Mouse (Mus musculus): ENCODE measurements at regions not wholly inside any gene's neighbourhood (a gene's known extent, or its start where the extent isn't known, plus 50 kb on each side); places are given as distances from the start of the nearest gene placed in this dataset.

GRCm38 (mm10) chr17:80891656-80892055 is 52.8 kb upstream of the Tmem178 start:
- in situ Hi-C loops (cut with MboI, MseI): no loop called here

DNA sequence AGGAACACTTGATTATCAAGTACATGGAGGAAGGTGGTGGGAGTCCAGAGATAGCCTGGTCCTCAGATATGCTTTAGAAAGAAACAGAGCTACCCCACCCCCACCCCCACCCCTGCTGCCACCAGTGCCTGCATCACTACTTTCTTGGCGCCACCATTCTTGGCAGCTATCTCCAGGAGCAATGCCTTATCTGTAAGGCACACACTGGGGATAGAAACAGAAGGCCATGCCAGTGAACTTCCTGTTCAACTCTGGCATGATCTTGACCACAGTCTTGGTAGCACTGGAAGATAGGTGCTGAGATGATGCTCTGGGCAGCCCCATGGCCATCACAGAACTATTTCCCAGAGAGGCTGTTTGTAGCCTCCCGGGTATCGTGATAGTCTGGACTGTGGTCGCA is 55.3 kb upstream of the Tmem178 start:
- in situ Hi-C loops (cut with MboI, MseI): no loop called here

GRCm38 (mm10) chr17:80887749-80888119 is 56.7 kb upstream of the Tmem178 start:
- in situ Hi-C loops (cut with MboI, MseI): no loop called here

DNA sequence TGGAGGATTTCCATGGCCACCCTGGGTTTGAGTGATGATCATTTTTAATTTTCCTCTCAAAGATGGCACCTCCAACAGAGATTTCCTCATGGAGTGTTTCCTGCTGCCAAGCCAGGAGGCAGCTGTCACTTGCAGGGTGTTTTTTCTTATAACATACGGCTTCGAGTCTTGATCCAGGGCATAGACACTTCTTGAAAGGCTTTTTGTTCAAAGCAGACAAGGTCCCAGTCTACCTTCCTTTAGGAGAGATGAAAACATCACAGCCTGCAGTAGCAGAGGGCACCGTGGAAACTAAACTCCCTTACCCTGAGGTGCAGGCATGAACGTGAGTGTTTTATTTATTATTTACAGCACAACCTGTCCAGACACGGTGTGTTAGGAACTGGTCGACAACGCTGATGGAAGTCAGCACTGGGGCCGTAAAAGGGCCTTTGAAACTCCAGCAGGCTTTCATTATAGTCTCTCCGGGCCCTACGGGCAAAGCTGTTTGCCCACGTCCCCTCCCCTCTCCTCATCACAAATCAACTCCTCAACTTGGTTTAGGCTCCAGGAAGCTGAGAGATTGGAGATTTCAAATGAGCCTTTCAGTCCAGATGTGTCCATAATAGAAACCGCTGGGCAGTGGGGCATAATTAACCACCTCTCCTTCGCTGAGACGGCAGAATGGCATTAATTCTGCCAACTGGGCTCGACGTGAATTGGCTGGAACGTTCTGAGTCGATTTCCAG is 57.2 kb upstream of the Tmem178 start:
- in situ Hi-C loops (cut with MboI, MseI): no loop called here

DNA sequence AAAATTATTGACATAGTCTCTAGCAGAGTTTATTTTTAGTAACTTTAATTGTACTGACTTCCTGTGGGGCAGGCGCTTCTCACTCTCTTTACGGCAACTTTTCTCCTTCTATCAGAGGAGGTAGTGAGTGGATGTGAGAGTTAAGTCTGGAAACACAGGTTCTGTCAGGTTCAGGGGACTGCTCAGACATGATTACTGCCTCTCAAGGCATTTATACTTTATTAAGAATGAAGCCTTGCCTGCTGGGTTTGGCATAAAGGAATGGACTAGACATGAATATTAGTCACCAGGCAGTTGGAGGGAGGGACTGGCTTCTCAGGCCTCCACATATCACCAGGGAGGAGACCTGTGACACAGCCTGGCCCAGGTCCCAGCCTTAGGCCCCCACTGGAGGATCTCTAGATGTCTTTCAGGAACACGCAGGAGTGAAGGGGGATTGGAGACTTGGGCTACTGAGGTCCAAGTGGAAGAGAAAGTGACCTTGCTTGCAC is 58.2 kb upstream of the Tmem178 start:
- in situ Hi-C loops (cut with MboI, MseI): no loop called here

DNA sequence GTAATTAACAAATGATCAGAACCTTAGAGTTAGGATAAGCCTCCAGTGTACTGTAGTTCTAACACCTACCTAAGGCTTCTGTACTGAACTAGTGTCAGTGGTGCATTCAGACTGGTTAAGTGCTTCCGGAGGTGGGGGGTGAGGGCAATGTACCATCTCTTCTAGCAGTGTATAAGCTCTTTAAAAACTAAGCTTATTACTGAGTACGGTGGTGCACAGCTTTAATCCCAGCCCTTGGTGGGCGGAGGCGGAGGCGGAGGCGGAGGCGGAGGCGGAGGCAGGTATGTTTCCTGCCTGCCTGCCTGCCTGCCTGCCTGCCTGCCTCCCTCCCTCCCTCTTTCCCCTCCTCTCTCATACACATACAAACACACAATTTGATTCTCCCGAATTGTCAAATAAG is 58.7 kb upstream of the Tmem178 start:
- in situ Hi-C loops (cut with MboI, MseI): no loop called here

- in situ Hi-C loops (cut with MboI, MseI): no loop called here
These were observed 59.5 kb upstream of the Tmem178 start for GRCm38 (mm10) chr17:80884886-80885285.

GRCm38 (mm10) chr17:80882476-80882875 is 62.0 kb upstream of the Tmem178 start:
- in situ Hi-C loops (cut with MboI, MseI): no loop called here

GRCm38 (mm10) chr17:80880325-80880724 is 64.1 kb upstream of the Tmem178 start:
- in situ Hi-C loops (cut with MboI, MseI): no loop called here

DNA sequence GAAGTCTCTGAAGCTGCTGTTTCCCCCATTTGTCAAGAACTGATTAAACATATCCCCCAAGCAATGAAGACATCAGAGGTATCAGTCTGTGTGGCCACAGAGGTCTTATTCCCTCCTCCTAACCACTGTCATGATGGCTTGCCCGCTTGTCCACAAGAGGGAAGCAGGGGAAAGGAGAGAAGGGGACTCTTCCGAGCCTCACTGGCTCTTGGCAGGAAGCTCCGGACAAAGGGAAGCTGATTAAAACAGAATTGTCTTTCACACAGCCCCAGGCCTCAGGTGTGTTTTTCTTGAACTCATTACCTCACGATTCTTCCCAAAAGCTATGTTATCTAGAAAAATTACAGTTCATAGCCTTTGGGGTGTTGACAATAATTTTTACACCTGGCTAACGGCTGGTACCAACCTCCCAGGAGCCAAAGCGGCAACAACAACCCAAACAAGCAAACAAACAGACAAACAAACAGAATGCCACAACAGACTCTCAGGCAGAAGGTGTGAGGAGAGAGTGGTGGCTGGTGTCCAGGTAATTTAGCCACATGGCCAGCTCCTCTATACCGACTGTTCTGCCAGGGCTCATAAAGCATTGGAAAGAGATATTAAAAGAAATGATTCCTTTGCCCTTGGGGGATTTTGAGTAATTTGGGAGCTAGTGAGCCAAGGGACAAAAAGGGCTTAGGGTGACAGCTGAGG is 68.9 kb upstream of the Tmem178 start:
- in situ Hi-C loops (cut with MboI, MseI): no loop called here

DNA sequence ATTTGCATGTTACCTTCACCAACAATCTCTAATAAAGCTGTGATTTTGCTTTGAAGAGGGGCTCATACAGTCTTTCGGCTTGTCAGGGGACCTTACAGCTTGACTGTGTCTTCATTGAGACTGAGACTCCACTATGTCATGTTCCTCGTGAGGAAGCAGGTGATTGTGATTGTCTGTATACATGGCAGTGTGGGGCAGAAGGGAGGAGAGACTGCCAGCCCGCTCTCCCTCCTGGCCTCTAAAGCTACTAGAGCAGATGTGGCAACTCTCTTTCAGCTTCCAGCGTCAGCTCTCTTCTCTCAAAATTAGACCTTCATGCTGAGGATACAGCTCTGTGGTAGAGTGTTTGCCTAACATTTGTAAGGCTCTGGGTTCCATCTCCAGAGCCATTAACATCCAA is 73.5 kb upstream of the Tmem178 start:
- in situ Hi-C loops (cut with MboI, MseI): no loop called here

DNA sequence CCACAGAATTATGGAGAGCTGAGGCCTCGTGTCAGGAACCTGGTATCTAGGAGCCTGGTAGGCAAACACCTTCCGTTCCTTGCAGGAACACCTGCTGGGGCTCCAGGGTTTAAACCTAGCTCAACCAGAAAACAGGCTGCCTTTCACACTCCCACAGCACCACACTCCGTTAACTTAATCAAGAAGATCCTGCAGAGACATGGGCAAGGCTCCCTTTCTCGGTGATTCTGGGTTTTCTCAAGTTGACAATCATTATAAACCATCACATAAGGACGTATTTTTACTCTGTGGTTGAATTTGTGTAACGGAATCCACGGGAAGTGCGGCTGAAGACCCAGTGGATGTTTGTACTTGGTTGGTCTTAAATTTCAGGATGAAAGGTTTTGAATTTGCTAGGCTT is 82.1 kb upstream of the Tmem178 start:
- in situ Hi-C loops (cut with MboI, MseI): no loop called here

DNA sequence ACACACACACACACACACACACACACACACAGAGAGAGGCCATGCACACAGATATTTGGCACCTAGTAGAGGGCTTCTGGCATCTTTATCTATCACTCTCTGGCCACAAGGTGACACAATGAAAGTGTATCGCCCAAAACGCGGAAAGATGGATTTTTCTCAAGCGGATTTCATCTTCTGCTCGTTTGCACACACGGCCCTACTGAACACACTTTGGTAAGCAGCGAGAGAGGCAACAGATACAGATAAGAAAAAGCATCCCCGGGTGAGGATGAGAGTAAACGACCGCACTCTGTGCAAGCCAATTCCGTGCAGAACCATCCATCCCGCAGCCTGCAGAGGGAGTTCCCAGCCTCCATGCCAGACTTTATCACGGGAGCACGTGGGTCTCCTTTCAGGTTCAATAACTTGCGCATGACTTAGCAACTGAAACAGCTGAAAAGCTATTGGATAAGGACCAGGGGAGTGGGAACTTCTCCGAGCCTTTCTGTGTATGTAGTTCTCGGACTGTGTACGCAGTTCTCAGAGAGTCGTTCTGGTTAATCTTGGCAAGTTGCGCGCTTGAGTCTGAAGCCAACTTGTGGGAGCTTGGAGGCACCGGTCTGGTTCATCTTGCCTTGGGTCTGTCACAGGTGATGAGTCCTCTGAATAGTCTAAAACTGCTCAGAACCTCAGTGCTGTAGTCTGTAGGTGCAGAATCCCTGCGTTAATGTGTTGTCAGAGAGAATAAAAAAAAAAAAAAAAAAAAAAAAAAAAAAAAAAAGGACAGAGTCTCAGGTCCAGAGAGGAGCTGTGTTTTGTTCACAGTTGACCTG is 97.2 kb upstream of the Tmem178 start:
- in situ Hi-C loops (cut with MboI, MseI): no loop called here

GRCm38 (mm10) chr17:80845349-80845748 is 99.1 kb upstream of the Tmem178 start:
- in situ Hi-C loops (cut with MboI, MseI): no loop called here

GRCm38 (mm10) chr17:80841903-80842302 is 102.5 kb upstream of the Tmem178 start:
- in situ Hi-C loops (cut with MboI, MseI): no loop called here

DNA sequence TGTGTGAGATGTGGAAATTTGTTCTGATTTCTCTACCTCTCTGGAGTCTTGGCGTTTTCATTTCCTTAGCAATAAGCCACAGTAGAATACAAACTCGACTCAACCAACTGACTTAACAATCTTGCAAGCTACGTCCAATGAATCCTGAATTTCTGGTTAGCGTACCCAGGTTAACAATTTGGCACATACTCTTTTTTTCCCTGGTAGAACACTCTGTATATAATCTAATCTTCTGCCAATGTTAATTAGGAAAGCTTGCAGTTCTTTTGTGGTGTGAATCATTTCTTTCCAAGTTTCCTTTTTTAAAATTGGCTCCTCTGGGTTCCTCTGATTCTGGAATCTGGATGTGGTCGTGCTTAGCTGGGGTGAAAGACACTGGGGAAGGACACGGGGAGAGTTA is 103.5 kb upstream of the Tmem178 start:
- in situ Hi-C loops (cut with MboI, MseI): no loop called here

DNA sequence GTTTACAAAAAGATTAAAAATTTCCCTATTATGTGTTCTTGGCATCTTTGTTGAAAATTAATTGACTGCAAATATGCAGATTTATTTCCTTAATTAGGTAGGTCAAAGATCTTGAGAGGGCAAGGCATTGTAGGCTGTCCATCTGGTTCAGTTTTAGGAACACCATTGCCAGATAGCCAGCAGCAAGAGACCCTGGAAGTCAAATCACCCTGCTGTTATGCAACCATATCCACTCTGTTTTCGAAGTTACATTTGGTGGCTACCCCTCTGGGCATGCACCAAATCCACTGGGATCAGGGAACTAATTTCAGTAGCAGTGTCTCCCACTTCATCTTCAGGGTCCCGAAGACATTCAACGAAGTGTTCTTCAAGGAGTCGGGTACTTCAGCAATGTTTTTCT is 104.0 kb upstream of the Tmem178 start:
- in situ Hi-C loops (cut with MboI, MseI): no loop called here

GRCm38 (mm10) chr17:80834701-80835100 is 106.4 kb upstream of the Map4k3 start:
- in situ Hi-C loops (cut with MboI, MseI): no loop called here

DNA sequence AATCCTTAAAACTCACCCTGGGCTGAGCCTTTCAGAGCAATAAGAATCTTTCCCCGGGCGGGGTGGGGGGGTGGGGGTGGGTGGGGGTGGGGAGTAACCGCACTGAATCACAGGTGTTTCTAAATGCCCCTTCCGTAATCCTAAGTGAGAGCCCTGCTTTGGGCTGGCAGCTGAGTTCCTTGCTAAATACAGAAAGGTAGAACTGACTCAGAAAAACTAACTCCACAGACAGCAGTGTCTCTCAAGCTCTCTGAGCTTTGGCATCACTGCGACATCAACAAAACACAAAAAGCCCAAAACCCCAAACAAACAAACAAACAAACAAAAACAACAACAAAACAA is 105.9 kb upstream of the Map4k3 start:
- in situ Hi-C loops (cut with MboI, MseI): no loop called here

GRCm38 (mm10) chr17:80833355-80834175 is 105.3 kb upstream of the Map4k3 start:
- in situ Hi-C loops (cut with MboI, MseI): no loop called here

DNA sequence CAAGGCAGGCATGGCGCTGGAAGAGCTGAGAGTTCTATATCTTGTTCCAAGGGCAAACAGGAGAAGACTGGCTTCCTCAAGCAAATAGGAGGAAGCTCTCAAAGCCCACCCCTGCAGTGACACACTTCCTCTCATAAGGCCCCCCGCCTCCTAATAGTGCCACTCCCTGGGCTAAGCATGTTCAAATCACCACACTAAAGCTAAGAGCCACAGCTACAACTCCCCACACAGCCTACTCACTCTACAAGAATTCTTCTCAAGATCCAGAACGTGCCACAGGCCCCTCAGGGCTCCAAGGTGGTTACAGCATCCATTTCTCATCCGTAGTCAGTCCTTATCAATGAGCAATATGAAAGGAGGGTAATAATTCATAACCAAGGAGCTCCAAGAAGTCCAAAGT is 103.4 kb upstream of the Map4k3 start:
- in situ Hi-C loops (cut with MboI, MseI): no loop called here

GRCm38 (mm10) chr17:80827896-80828295 is 99.6 kb upstream of the Map4k3 start:
- in situ Hi-C loops (cut with MboI, MseI): no loop called here
